12 mouse cellular contexts compared by ENCODE assay signal in genomic region chr1:153011544-153011943, GRCm38 (mm10). TPM values are rescaled to one million over a fixed set of nuclear protein-coding genes. Genes with fewer than 3 reads are reported as not detected.
A peak's percentile ranks its signal among the peaks of the same experiment; 100 is the strongest.
DNase-seq lines count a peak whose midpoint lies in the region; ATAC-seq and TF ChIP-seq lines count a peak whose summit lies in the region.
"Had no signal": no experiment of that assay in that cellular context is flagged by ENCODE, and none has a peak within 500 bp of the region (broad histone marks: within the 10 kb centered on the region; RNA-seq: fewer than 3 reads in every experiment).

No protein-coding gene starts in this region.

- no peaks in the 10 kb centered on the region for H3K27me3 ChIP-seq in lung, postnatal 0 days (replicated peaks; ENCODE audit: insufficient read depth, low read length)
- H3K27me3 ChIP-seq in MEL (ENCODE audit: control insufficient read depth in 1 of 2, insufficient read depth in 2 of 2, low read length in 2 of 2), result no peaks in the 10 kb centered on the region
- peaks cover 31% of the 10 kb centered on the region; the same call in 1 of the 2 replicates for H3K27me3 ChIP-seq in forebrain, embryonic 13.5 days
- no peaks in the 10 kb centered on the region for H3K27me3 ChIP-seq in midbrain, embryonic 16.5 days (ENCODE audit: control insufficient read depth, insufficient read depth, low read depth, low read length)

- H3K27ac ChIP-seq in lung, postnatal 0 days (ENCODE audit: low read length), result no peak overlapping the region
- peak overlapping the region; percentile 92 for H3K27ac ChIP-seq in MEL (ENCODE audit: control insufficient read depth, low read depth, low read length)
- H3K27ac ChIP-seq in forebrain, embryonic 13.5 days, result no peak overlapping the region
- H3K27ac ChIP-seq in midbrain, embryonic 16.5 days (ENCODE audit: low read length), result no peak overlapping the region
- H3K27ac ChIP-seq: embryonic facial prominence, embryonic 12.5 days had no signal

- no peak overlapping the region for H3K9ac ChIP-seq in lung, postnatal 0 days (replicated peaks; ENCODE audit: low read depth)
- peak overlapping the region; percentile 67 for H3K9ac ChIP-seq in MEL (ENCODE audit: control insufficient read depth, low read depth, low read length, poor library complexity, severe bottlenecking)
- no peak overlapping the region for H3K9ac ChIP-seq in forebrain, embryonic 13.5 days
- H3K9ac ChIP-seq in midbrain, embryonic 16.5 days (ENCODE audit: low read depth, low read length), result no peak overlapping the region
- H3K9ac ChIP-seq: embryonic facial prominence, embryonic 12.5 days had no signal

- no peaks in the 10 kb centered on the region for H3K36me3 ChIP-seq in lung, postnatal 0 days (ENCODE audit: insufficient read depth, low read length)
- peaks cover 0 to 69% of the 10 kb centered on the region in 2 experiments; a peak in 2 of 4 replicates for H3K36me3 ChIP-seq in MEL (ENCODE audit: control insufficient read depth in 1 of 2, insufficient read depth in 2 of 2, low read length in 2 of 2)
- H3K36me3 ChIP-seq in forebrain, embryonic 13.5 days (ENCODE audit: poor library complexity, severe bottlenecking), result no peaks in the 10 kb centered on the region
- H3K36me3 ChIP-seq in midbrain, embryonic 16.5 days (ENCODE audit: control insufficient read depth, insufficient read depth, low read length), result no peaks in the 10 kb centered on the region
- H3K36me3 ChIP-seq: embryonic facial prominence, embryonic 12.5 days had no signal

- peak; percentile 71; the same call in 1 of the 2 replicates for TF ChIP-seq EP300 in lung, postnatal 0 days (IDR thresholded peaks at IDR 0.05)
- no peak for TF ChIP-seq EP300 in MEL (IDR thresholded peaks at IDR 0.05; ENCODE audit: low read depth in 1 of 2, low read length in 2 of 2)

- no peak for DNase-seq in lung, postnatal 0 days (ENCODE audit: low spot score)
- DNase-seq in lung, postnatal 10 days, result no peak
- DNase-seq in MEL (ENCODE audit: low read depth, low spot score), result peak; percentile 34
- peak; percentile 94 for DNase-seq in brain, adult 2 months (ENCODE audit: low read depth, low spot score)
- peak; percentile 59 to 80 for DNase-seq in left cerebral cortex, postnatal 14 days (ENCODE audit: low spot score in 2 of 2)
- DNase-seq in ovary, postnatal 14 days (ENCODE audit: low spot score), result no peak
- DNase-seq: heart, adult 18-20 months; midbrain, embryonic 14.5 days; spleen, adult 18-20 months had no signal

- TF ChIP-seq POLR2A in MEL (IDR thresholded peaks at IDR 0.05; ENCODE audit: control insufficient read depth in 1 of 2, insufficient read depth in 1 of 2, low read depth in 1 of 2, low read length in 2 of 2, poor library complexity in 1 of 2), result no peak

- no peak for TF ChIP-seq RAD21 in MEL (IDR thresholded peaks at IDR 0.05; ENCODE audit: low read depth, low read length)

- no peak overlapping the region for H3K4me2 ChIP-seq in lung, postnatal 0 days (replicated peaks; ENCODE audit: low read depth, low read length)
- no peak overlapping the region for H3K4me2 ChIP-seq in forebrain, embryonic 13.5 days
- no peak overlapping the region for H3K4me2 ChIP-seq in midbrain, embryonic 16.5 days (ENCODE audit: low read length)
- H3K4me2 ChIP-seq: embryonic facial prominence, embryonic 12.5 days had no signal

- intact Hi-C loops in left cerebral cortex, postnatal 14 days (cut with DNase I), result no loop called here

- H3K4me1 ChIP-seq in lung, postnatal 0 days (ENCODE audit: insufficient read depth, low read depth, low read length), result peaks cover 8% of the 10 kb centered on the region; the same call in 1 of the 2 replicates
- peaks cover 44 to 78% of the 10 kb centered on the region in 2 experiments for H3K4me1 ChIP-seq in MEL (ENCODE audit: control insufficient read depth in 1 of 2, insufficient read depth in 2 of 2, low read length in 2 of 2)
- peaks cover 30% of the 10 kb centered on the region for H3K4me1 ChIP-seq in forebrain, embryonic 13.5 days
- H3K4me1 ChIP-seq in midbrain, embryonic 16.5 days (ENCODE audit: control insufficient read depth, insufficient read depth, low read length), result peaks cover 17% of the 10 kb centered on the region; the same call in 1 of the 2 replicates

- WGBS in lung, postnatal 0 days, result 85% methylated on average over 6 of the region's 6 CpGs
- WGBS in forebrain, embryonic 13.5 days, result 72% methylated on average over 6 of the region's 6 CpGs
- WGBS in midbrain, embryonic 16.5 days, result 55% methylated on average over 6 of the region's 6 CpGs

- no peaks in the 10 kb centered on the region for H3K9me3 ChIP-seq in lung, postnatal 0 days (ENCODE audit: low read length)
- no peaks in the 10 kb centered on the region for H3K9me3 ChIP-seq in MEL (replicated peaks; ENCODE audit: insufficient read depth, low read length)
- H3K9me3 ChIP-seq in forebrain, embryonic 13.5 days (replicated peaks), result no peaks in the 10 kb centered on the region
- H3K9me3 ChIP-seq in midbrain, embryonic 16.5 days (replicated peaks; ENCODE audit: control insufficient read depth, low read length, poor library complexity, severe bottlenecking), result no peaks in the 10 kb centered on the region
- H3K9me3 ChIP-seq: embryonic facial prominence, embryonic 12.5 days had no signal

- no peak overlapping the region for H3K4me3 ChIP-seq in lung, postnatal 0 days (ENCODE audit: low read depth, low read length)
- peak overlapping the region in 1 of 2 experiments; percentile 30; a peak in 2 of 4 replicates for H3K4me3 ChIP-seq in MEL (ENCODE audit: control insufficient read depth in 1 of 2, insufficient read depth in 1 of 2, low read depth in 2 of 2, low read length in 2 of 2)
- H3K4me3 ChIP-seq in forebrain, embryonic 13.5 days, result no peak overlapping the region
- H3K4me3 ChIP-seq in midbrain, embryonic 16.5 days (ENCODE audit: low read depth, low read length), result no peak overlapping the region
- H3K4me3 ChIP-seq: embryonic facial prominence, embryonic 12.5 days had no signal

- ATAC-seq in lung, postnatal 0 days, result peak; percentile 12; the same call in 1 of the 2 replicates
- ATAC-seq in forebrain, embryonic 13.5 days, result no peak
- ATAC-seq in midbrain, embryonic 16.5 days, result no peak

- no peak for TF ChIP-seq CTCF in lung, postnatal 0 days (IDR thresholded peaks at IDR 0.05)
- no peak for TF ChIP-seq CTCF in MEL (IDR thresholded peaks at IDR 0.05 in 2 of 3, conservative IDR thresholded peaks at IDR 0.05 in 1 of 3; ENCODE audit: control insufficient read depth in 1 of 3, insufficient read depth in 1 of 3, low read depth in 2 of 3, low read length in 3 of 3, poor library complexity in 1 of 3, severe bottlenecking in 1 of 3)

- peaks cover 2% of the 10 kb centered on the region; the same call in 1 of the 2 replicates for H3K79me2 ChIP-seq in MEL (ENCODE audit: control insufficient read depth, insufficient read depth, low read length, poor library complexity)

TF ChIP-seq in MEL, 35 proteins besides CTCF, POLR2A, EP300 and RAD21:
- TF ChIP-seq MYB (IDR thresholded peaks at IDR 0.05; ENCODE audit: low read depth, low read length), result no peak
- TF ChIP-seq ZKSCAN1 (IDR thresholded peaks at IDR 0.05; ENCODE audit: low read depth, low read length), result no peak
- no peak for TF ChIP-seq KAT2A (conservative IDR thresholded peaks at IDR 0.05; ENCODE audit: low read depth, low read length)
- TF ChIP-seq BHLHE40 (IDR thresholded peaks at IDR 0.05; ENCODE audit: borderline replicate concordance, low read depth, low read length), result no peak

RNA-seq across cellular contexts. Expression of gene Nmnat2, which starts 56.8 kb away (rescaled TPM):
- 4.5 and 4.8 TPM in 2 replicates for polyA plus RNA-seq in lung, postnatal 0 days (2015; fragmentation: Nextera tagmentation; extraction: Ambion mirVana)
- 2.8 and 3.0 TPM in 2 replicates for total RNA-seq in MEL (2012; rRNA removed)
- polyA plus RNA-seq in MEL (2012; ENCODE audit: insufficient read depth in 1 of 2, insufficient read length in 2 of 2, low read depth in 1 of 2, low replicate concordance in 2 of 2, missing spikeins in 1 of 2), result 1 to 10 TPM in 1 of 2 experiments, not detected in 1; 1.3 TPM
- 100 to 1,000 TPM; 137 to 141 TPM for total RNA-seq in left cerebral cortex, postnatal 14 days (2021)
- polyA plus RNA-seq in forebrain, embryonic 13.5 days (2015; fragmentation: Nextera tagmentation; extraction: Ambion mirVana), result 38.8 and 41.9 TPM in 2 replicates
- 92.9 and 95.8 TPM in 2 replicates for polyA plus RNA-seq in midbrain, embryonic 16.5 days (2015; fragmentation: Nextera tagmentation; extraction: Ambion mirVana)

Comparison
In these comparisons a context has a peak if more than half of its experiments do, and no peak if none do; other contexts are left out.
1. DNase-seq: peak in MEL (single experiment), brain, adult 2 months (single experiment) and left cerebral cortex, postnatal 14 days (2 of 2); none in lung, postnatal 0 days (single experiment), lung, postnatal 10 days (single experiment) and ovary, postnatal 14 days (single experiment).